Mouse (Mus musculus): ENCODE measurements around the gene Atxn7l1. TPM values are rescaled to one million over a fixed set of nuclear protein-coding genes. Genes with fewer than 3 reads are reported as not detected.

Gene Atxn7l1
- polyA plus RNA-seq, 1 experiment from 2014 or later = 9.0 TPM

- Histone ChIP-seq H3K9me3 (replicated peaks) (no peaks in the 10 kb centered on the region), H3K4me1 (replicated peaks) (peaks cover 11% of the 10 kb centered on the region), H3K9ac (no peak overlapping the region), H3K4me2 (no peak overlapping the region), H3K4me3 (replicated peaks) (no peak overlapping the region), H3K36me3 (no peaks in the 10 kb centered on the region), H3K27me3 (no peaks in the 10 kb centered on the region), H3K27ac (no peak overlapping the region)
- whole genome bisulfite sequencing (ENCODE audit: insufficient replicate concordance) = 72% methylated on average over 13 of the region's 13 CpGs
- ATAC-seq (ENCODE audit: low read depth) = no peak
- no peak for DNase-seq
Measured at GRCm38 (mm10) chr12:33235771-33236323, 88.4 kb downstream of the Atxn7l1 start.

- DNase-seq (no peak), ATAC-seq (ENCODE audit: low read depth) (no peak)
- H3K9ac ChIP-seq = no peak overlapping the region
- no peaks in the 10 kb centered on the region for H3K36me3 ChIP-seq
- H3K27me3 ChIP-seq = no peaks in the 10 kb centered on the region
- no peak overlapping the region for H3K27ac ChIP-seq
- H3K4me1 ChIP-seq (replicated peaks) = peaks cover 11% of the 10 kb centered on the region
- no peak overlapping the region for H3K4me2 ChIP-seq
- WGBS (ENCODE audit: insufficient replicate concordance) = 80% methylated on average over 11 of the region's 11 CpGs
- H3K4me3 ChIP-seq (replicated peaks) = no peak overlapping the region
- H3K9me3 ChIP-seq (replicated peaks) = no peaks in the 10 kb centered on the region
Measured at GRCm38 (mm10) chr12:33236344-33237049, 89.0 kb downstream of the Atxn7l1 start.

DNA sequence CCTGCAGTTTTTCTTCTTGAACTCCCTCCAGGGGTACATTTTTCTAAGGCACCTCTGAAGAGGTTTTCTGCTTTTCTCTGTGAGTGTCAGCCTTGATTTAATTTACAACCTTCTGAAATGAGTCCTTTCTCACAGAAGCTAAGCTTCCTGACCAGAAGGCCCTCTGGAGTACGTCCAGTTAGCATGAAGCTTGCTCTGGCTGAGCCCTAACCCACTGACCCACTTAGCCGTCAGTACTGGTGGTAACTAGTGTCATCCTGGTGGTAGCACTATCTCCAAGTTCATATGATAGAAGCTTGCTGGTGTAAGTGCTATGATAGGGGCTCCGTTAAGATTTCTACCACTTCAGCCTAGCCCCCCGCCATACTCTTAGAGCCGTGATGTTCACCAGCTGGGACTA is 89.6 kb downstream of the Atxn7l1 start:
- ATAC-seq (ENCODE audit: low read depth) (no peak), DNase-seq (no peak)
- Histone ChIP-seq H3K36me3 (no peaks in the 10 kb centered on the region), H3K27ac (no peak overlapping the region), H3K4me3 (replicated peaks) (no peak overlapping the region), H3K4me1 (replicated peaks) (peaks cover 11% of the 10 kb centered on the region), H3K27me3 (no peaks in the 10 kb centered on the region), H3K9ac (no peak overlapping the region), H3K4me2 (no peak overlapping the region), H3K9me3 (replicated peaks) (no peaks in the 10 kb centered on the region)
- WGBS (ENCODE audit: insufficient replicate concordance) = 59% methylated on average over 5 of the region's 5 CpGs

GRCm38 (mm10) chr12:33242679-33243078 is 95.2 kb downstream of the Atxn7l1 start:
- Histone ChIP-seq H3K9ac (no peak overlapping the region), H3K4me3 (replicated peaks) (no peak overlapping the region), H3K4me2 (no peak overlapping the region), H3K9me3 (replicated peaks) (no peaks in the 10 kb centered on the region), H3K27ac (no peak overlapping the region), H3K36me3 (no peaks in the 10 kb centered on the region), H3K27me3 (no peaks in the 10 kb centered on the region), H3K4me1 (replicated peaks) (peaks cover 26% of the 10 kb centered on the region)
- WGBS (ENCODE audit: insufficient replicate concordance) = 77% methylated on average over 8 of the region's 8 CpGs
- ATAC-seq (ENCODE audit: low read depth) = no peak
- no peak for DNase-seq

- no peak for ATAC-seq (ENCODE audit: low read depth)
- no peak for DNase-seq
- no peak overlapping the region for H3K4me3 ChIP-seq (replicated peaks)
- no peaks in the 10 kb centered on the region for H3K36me3 ChIP-seq
- WGBS (ENCODE audit: insufficient replicate concordance) = 79% methylated on average over 15 of the region's 15 CpGs
- no peaks in the 10 kb centered on the region for H3K27me3 ChIP-seq
- peak overlapping the region; percentile 39; the same call in 1 of the 2 replicates for H3K27ac ChIP-seq
- peaks cover 23% of the 10 kb centered on the region for H3K4me1 ChIP-seq (replicated peaks)
- no peaks in the 10 kb centered on the region for H3K9me3 ChIP-seq (replicated peaks)
- H3K4me2 ChIP-seq = no peak overlapping the region
- H3K9ac ChIP-seq = no peak overlapping the region
Measured at GRCm38 (mm10) chr12:33244132-33244875, 96.8 kb downstream of the Atxn7l1 start.

DNA sequence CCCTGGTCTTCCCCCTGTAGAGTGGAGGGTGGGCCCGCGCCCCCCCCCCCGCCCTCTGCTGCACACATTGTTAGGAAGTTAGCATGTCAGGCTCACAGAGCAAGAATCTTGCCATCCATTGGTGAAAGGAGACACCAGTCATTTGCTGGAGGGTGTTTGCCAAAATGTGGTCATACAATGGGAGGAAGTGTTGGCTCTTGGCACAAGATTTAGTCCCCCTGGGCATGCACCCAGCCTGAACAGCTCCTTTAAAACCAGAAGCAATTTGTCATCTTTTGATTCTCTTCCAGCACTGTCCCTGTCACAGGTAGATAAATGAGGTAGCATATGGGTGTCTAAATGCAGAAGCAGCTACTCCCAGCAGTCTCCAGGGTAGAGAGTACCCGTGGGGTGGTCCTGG is 98.0 kb downstream of the Atxn7l1 start:
- no peaks in the 10 kb centered on the region for H3K27me3 ChIP-seq
- no peak overlapping the region for H3K4me2 ChIP-seq
- DNase-seq (no peak), ATAC-seq (ENCODE audit: low read depth) (no peak)
- H3K9ac ChIP-seq = no peak overlapping the region
- no peak overlapping the region for H3K4me3 ChIP-seq (replicated peaks)
- no peaks in the 10 kb centered on the region for H3K9me3 ChIP-seq (replicated peaks)
- H3K27ac ChIP-seq = peak overlapping the region; percentile 39; the same call in 1 of the 2 replicates
- 76% methylated on average over 4 of the region's 4 CpGs for WGBS (ENCODE audit: insufficient replicate concordance)
- no peaks in the 10 kb centered on the region for H3K36me3 ChIP-seq
- peaks cover 23% of the 10 kb centered on the region for H3K4me1 ChIP-seq (replicated peaks)

GRCm38 (mm10) chr12:33246878-33247277 is 99.4 kb downstream of the Atxn7l1 start:
- Histone ChIP-seq H3K4me1 (replicated peaks) (peaks cover 23% of the 10 kb centered on the region), H3K9ac (no peak overlapping the region), H3K27me3 (no peaks in the 10 kb centered on the region), H3K36me3 (no peaks in the 10 kb centered on the region), H3K4me2 (no peak overlapping the region), H3K4me3 (replicated peaks) (no peak overlapping the region), H3K27ac (no peak overlapping the region), H3K9me3 (replicated peaks) (no peaks in the 10 kb centered on the region)
- DNase-seq = no peak
- WGBS (ENCODE audit: insufficient replicate concordance) = 79% methylated on average over 8 of the region's 8 CpGs
- no peak for ATAC-seq (ENCODE audit: low read depth)

- no peaks in the 10 kb centered on the region for H3K36me3 ChIP-seq
- no peak overlapping the region for H3K9ac ChIP-seq
- DNase-seq (no peak), ATAC-seq (ENCODE audit: low read depth) (no peak)
- no peak overlapping the region for H3K27ac ChIP-seq
- H3K9me3 ChIP-seq (replicated peaks) = no peaks in the 10 kb centered on the region
- 86% methylated on average over 6 of the region's 6 CpGs for WGBS (ENCODE audit: insufficient replicate concordance)
- no peak overlapping the region for H3K4me2 ChIP-seq
- H3K4me3 ChIP-seq (replicated peaks) = no peak overlapping the region
- no peaks in the 10 kb centered on the region for H3K27me3 ChIP-seq
- peaks cover 14% of the 10 kb centered on the region for H3K4me1 ChIP-seq (replicated peaks)
Measured at GRCm38 (mm10) chr12:33250197-33250596, 102.7 kb downstream of the Atxn7l1 start.

- H3K9ac ChIP-seq = no peak overlapping the region
- H3K9me3 ChIP-seq (replicated peaks) = no peaks in the 10 kb centered on the region
- no peaks in the 10 kb centered on the region for H3K36me3 ChIP-seq
- H3K4me3 ChIP-seq (replicated peaks) = no peak overlapping the region
- no peak overlapping the region for H3K4me2 ChIP-seq
- no peak for DNase-seq
- no peak overlapping the region for H3K27ac ChIP-seq
- peaks cover 2% of the 10 kb centered on the region for H3K4me1 ChIP-seq (replicated peaks)
- 84% methylated on average over 8 of the region's 8 CpGs for WGBS (ENCODE audit: insufficient replicate concordance)
- H3K27me3 ChIP-seq = no peaks in the 10 kb centered on the region
- no peak for ATAC-seq (ENCODE audit: low read depth)
Measured at GRCm38 (mm10) chr12:33251399-33251798, 103.9 kb downstream of the Atxn7l1 start.

DNA sequence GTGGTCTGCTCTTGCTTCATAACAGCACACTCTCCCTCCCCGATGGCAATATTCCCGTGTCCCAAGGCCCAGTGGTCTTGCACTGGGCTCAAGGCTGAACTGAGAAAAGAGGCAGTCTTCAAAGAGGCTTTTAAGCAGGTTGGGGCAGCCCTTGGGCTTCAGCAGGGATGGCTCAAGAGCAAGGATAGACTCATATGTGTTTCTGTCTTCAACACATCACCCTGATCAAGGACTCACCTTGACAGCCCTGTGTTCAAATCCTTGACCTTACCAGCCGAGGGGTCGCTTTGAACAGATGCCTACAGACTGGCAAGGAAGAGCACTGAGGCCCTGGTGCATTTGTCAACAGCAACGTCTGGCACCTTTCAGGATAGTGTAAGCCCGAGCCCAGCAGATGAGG is 105.1 kb downstream of the Atxn7l1 start:
- Histone ChIP-seq H3K9me3 (replicated peaks) (no peaks in the 10 kb centered on the region), H3K4me2 (no peak overlapping the region), H3K4me1 (replicated peaks) (no peaks in the 10 kb centered on the region), H3K9ac (no peak overlapping the region), H3K36me3 (no peaks in the 10 kb centered on the region), H3K27me3 (no peaks in the 10 kb centered on the region), H3K4me3 (replicated peaks) (no peak overlapping the region), H3K27ac (no peak overlapping the region)
- DNase-seq = no peak
- no peak for ATAC-seq (ENCODE audit: low read depth)
- 74% methylated on average over 6 of the region's 6 CpGs for WGBS (ENCODE audit: insufficient replicate concordance)

- no peak overlapping the region for H3K9ac ChIP-seq
- 57% methylated on average over 9 of the region's 9 CpGs for WGBS (ENCODE audit: insufficient replicate concordance)
- H3K9me3 ChIP-seq (replicated peaks) = no peaks in the 10 kb centered on the region
- no peaks in the 10 kb centered on the region for H3K27me3 ChIP-seq
- H3K4me3 ChIP-seq (replicated peaks) = no peak overlapping the region
- no peaks in the 10 kb centered on the region for H3K4me1 ChIP-seq (replicated peaks)
- no peaks in the 10 kb centered on the region for H3K36me3 ChIP-seq
- ATAC-seq (ENCODE audit: low read depth) (no peak), DNase-seq (no peak)
- H3K27ac ChIP-seq = no peak overlapping the region
- H3K4me2 ChIP-seq = no peak overlapping the region
Measured at GRCm38 (mm10) chr12:33253206-33253605, 105.7 kb downstream of the Atxn7l1 start.
